Mouse (Mus musculus) limb, embryonic 12.5 days (tissue): ENCODE data around the gene Ddx11. TPM values are rescaled to one million over a fixed set of nuclear protein-coding genes. Genes with fewer than 3 reads are reported as not detected.
"Not testable (repeated sequence)": the region's sequence is repeated elsewhere in the genome, so short reads cannot be mapped to it uniquely, and the experiment has no call there.

Experiments used
- ATAC-seq: fragments of 200-750 bp; cut with Nextera tagmentation; 2 replicates; pipeline ENCODE4 v1.8.0; 2017; ENCODE audit warnings: low read depth, moderate TSS enrichment; ENCODE audit not compliant: insufficient number of reproducible peaks, insufficient read depth, low FRiP score, low TSS enrichment
- H3K27ac ChIP-seq: fragments of 300-500 bp; sonication (generic); 2 replicates; pipeline ENCODE4 v1.5.1; 2016; ENCODE audit warnings: mild to moderate bottlenecking, moderate library complexity
- H3K27me3 ChIP-seq: fragments of 300-500 bp; sonication (generic); 2 replicates; pipeline ENCODE4 v1.6.1; 2016; ENCODE audit warnings: mild to moderate bottlenecking, moderate library complexity
- H3K36me3 ChIP-seq: fragments of 300-500 bp; sonication (generic); 2 replicates; pipeline ENCODE4 v1.6.1; 2016; ENCODE audit warnings: mild to moderate bottlenecking, moderate library complexity
- H3K4me1 ChIP-seq: fragments of 300-500 bp; sonication (generic); replicated peaks from 2 replicates; pipeline ENCODE4 v1.6.1; 2016
- H3K4me2 ChIP-seq: fragments of 300-500 bp; sonication (generic); 2 replicates; pipeline ENCODE4 v1.6.1; 2016; ENCODE audit warnings: mild to moderate bottlenecking, moderate library complexity
- H3K4me3 ChIP-seq: fragments of 300-500 bp; sonication (generic); replicated peaks from 2 replicates; pipeline ENCODE4 v1.5.1; 2016; ENCODE audit warnings: mild to moderate bottlenecking
- H3K9ac ChIP-seq: fragments of 300-500 bp; sonication (generic); replicated peaks from 2 replicates; pipeline ENCODE4 v1.6.1; 2016; ENCODE audit warnings: mild to moderate bottlenecking, moderate library complexity
- H3K9me3 ChIP-seq: fragments of 300-500 bp; sonication (generic); 2 replicates; pipeline ENCODE4 v1.6.1; 2016; ENCODE audit warnings: mild to moderate bottlenecking, moderate library complexity
- WGBS: fragments of 180-500 bp; shearing (Covaris S2); methylation state at CpG from one replicate; pipeline ENCODE4 v1.1.7; 2016; 5-methylcytosine and 5-hydroxymethylcytosine counted together
- polyA plus RNA-seq: library from polyadenylated mRNA; unstranded; fragments of >200 nt; fragmentation: Nextera tagmentation; extraction: Ambion mirVana; gene quantifications from 2 replicates; pipeline ENCODE4 v1.2.1, GENCODE M21; 2016

Ddx11 gene
- polyA plus RNA-seq, 1 experiment from 2014 or later: 45.0 TPM

DNA sequence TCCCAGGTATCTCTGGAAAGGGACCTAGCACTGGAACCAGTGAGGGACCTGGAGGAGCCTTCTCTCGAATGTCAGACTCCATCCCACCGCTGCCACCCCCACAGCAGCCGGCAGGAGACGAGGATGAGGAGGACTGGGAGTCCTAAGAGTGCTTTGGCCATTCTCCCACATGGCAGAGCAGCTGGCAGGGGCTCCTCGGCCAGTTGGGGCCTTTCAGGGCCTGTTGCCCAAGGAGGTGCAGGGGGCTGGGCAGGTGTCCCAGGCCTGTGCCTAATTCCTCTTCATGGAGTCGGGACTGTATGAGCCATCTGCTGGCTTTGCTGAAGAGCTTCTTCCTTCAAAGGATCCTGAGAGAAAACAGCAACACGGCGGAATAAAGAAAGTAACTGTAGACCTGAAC is 4.3 kb upstream of the Ddx11 start:
- WGBS: 87% methylated on average over 8 of the region's 8 CpGs
- peaks cover 65% of the 10 kb centered on the region for H3K36me3 ChIP-seq

DNA sequence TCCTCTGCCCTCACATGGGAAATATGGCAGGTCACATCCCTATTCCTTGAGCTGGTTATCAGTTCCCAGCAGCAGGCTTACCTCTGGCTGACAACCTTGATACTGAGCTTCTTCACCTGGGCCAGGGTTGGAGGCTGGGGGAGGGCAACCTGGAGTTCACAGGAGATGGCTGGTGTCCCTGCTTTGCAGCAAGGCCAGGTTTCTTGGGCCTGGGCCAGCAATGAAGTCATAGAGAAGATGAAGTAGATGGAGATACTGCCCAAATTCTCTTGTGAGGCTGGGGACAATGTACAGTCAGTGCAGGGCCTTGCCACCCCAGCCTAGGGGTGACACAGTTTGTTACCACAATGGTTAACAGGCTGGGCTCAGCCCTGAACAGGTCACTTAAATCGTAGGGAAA is 2.6 kb upstream of the Ddx11 start:
- no peaks in the 10 kb centered on the region for H3K27me3 ChIP-seq
- H3K9ac ChIP-seq: no peak overlapping the region
- H3K4me3 ChIP-seq: no peak overlapping the region
- H3K4me2 ChIP-seq: no peak overlapping the region
- H3K9me3 ChIP-seq: no peaks in the 10 kb centered on the region
- H3K36me3 ChIP-seq: peaks cover 48% of the 10 kb centered on the region
- ATAC-seq: no peak
- no peak overlapping the region for H3K27ac ChIP-seq
- 81% methylated on average over 1 of the region's 1 CpGs for WGBS
- H3K4me1 ChIP-seq: peaks cover 7% of the 10 kb centered on the region; the same call in 1 of the 2 replicates

More for the DNA sequence above, 4.3 kb upstream of the Ddx11 start:
- no peak overlapping the region for H3K27ac ChIP-seq
- H3K4me3 ChIP-seq: no peak overlapping the region
- H3K27me3 ChIP-seq: no peaks in the 10 kb centered on the region
- H3K4me1 ChIP-seq: no peaks in the 10 kb centered on the region
- no peaks in the 10 kb centered on the region for H3K9me3 ChIP-seq
- ATAC-seq: no peak
- H3K9ac ChIP-seq: no peak overlapping the region
- H3K4me2 ChIP-seq: no peak overlapping the region

DNA sequence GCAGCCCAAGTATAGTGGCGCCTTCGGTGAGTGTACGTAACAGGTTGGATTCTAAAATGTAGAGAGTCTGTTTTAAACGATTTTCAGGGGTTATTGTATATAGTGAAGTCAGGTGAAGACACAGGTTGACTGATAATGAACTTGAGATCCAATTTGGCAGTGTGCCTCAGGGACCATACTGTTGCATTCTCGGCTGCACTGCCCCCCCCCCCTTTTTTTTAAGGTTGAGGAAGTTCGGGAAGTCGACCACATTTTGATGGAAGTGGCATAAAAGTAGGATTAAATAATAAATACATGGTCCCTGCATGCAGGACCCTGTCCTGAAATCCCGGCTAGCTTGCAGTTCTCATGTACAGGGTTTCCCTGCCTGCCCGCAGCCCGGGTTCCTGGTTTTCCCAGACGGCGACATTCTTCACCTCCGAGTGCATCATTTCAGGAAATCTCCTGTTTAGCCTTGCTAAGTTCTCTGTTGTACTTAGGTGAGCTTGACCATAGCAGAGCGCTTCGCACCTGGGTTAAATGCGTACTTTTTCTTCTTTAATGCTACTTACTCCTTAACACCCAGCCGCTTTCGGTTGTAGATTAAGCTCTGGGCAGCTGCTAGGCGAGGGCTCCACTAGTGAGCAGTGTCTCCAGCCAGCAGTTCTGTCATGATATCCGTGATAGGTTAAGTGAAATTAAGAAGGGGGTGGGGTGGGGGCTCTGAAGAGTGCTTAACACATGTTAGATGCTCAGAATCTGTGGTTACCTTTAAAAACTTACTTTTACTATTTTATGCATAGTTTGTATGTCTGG is 693 bp downstream of the Ddx11 start:
- H3K9me3 ChIP-seq: no peaks in the 10 kb centered on the region
- 1% methylated on average over 20 of the region's 20 CpGs for WGBS
- peak overlapping the region; percentile 90 for H3K27ac ChIP-seq
- H3K27me3 ChIP-seq: no peaks in the 10 kb centered on the region
- H3K4me2 ChIP-seq: peak overlapping the region; percentile 77
- peak overlapping the region; percentile 67 for H3K4me3 ChIP-seq
- H3K9ac ChIP-seq: peak overlapping the region; percentile 71
- peaks cover 7% of the 10 kb centered on the region; the same call in 1 of the 2 replicates for H3K4me1 ChIP-seq
- ATAC-seq: no peak; the same call in 1 of the 2 replicates
- H3K36me3 ChIP-seq: peaks cover 43% of the 10 kb centered on the region

DNA sequence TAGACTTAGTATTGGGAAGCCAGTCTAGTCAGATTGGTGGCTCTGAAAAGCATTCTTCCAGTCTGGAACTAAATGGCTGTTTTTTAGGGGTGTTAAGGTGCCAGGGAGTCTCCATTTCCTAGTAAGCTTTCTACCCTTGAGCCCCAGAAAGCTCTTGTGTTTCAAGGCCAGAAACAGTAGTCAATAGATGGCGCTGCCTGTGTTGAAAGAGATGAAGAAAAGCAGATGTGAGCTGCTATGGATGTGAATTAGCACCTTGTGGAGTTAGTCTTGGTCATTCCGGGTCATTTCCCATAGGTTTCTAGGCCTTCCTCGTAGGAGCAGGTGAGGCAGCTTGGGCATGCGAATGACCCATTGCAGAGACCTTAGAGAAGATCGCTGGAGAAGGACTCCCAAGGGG is 1.9 kb downstream of the Ddx11 start:
- 59% methylated on average over 5 of the region's 5 CpGs for WGBS
- H3K9ac ChIP-seq: no peak overlapping the region

DNA sequence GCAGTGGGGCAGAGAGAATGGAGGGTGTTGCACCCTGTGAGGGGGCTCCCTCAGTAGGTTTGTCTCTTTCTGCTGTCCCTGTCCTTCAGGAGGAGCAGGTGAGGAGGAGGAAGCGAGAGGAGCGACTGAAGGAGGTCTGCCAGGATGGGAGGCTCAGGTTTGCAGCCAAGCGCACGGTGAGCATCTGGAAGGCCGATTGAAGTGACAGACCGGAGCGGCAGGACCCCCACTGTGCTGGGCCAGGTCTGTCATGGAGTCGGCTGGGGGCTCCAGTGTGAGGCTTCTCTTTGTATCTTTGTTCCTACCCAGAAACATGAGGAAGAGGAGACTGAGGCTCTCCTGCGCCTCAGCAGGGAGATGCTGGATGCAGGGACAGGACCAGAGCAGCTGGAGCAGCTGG is 7.1 kb downstream of the Ddx11 start:
- Histone ChIP-seq H3K4me3 (no peak overlapping the region), H3K27ac (no peak overlapping the region), H3K9ac (no peak overlapping the region), H3K4me2 (no peak overlapping the region), H3K27me3 (no peaks in the 10 kb centered on the region), H3K9me3 (no peaks in the 10 kb centered on the region), H3K36me3 (peaks cover 88% of the 10 kb centered on the region), H3K4me1 (peaks cover 2% of the 10 kb centered on the region; the same call in 1 of the 2 replicates)
- ATAC-seq: no peak
- WGBS: 86% methylated on average over 9 of the region's 9 CpGs

More for the DNA sequence above, 1.9 kb downstream of the Ddx11 start:
- H3K4me1 ChIP-seq: peaks cover 7% of the 10 kb centered on the region; the same call in 1 of the 2 replicates
- peak overlapping the region; percentile 77; the same call in 1 of the 2 replicates for H3K4me2 ChIP-seq
- ATAC-seq: no peak
- no peaks in the 10 kb centered on the region for H3K27me3 ChIP-seq
- H3K4me3 ChIP-seq: no peak overlapping the region
- H3K9me3 ChIP-seq: no peaks in the 10 kb centered on the region
- no peak overlapping the region for H3K27ac ChIP-seq
- H3K36me3 ChIP-seq: peaks cover 41% of the 10 kb centered on the region

DNA sequence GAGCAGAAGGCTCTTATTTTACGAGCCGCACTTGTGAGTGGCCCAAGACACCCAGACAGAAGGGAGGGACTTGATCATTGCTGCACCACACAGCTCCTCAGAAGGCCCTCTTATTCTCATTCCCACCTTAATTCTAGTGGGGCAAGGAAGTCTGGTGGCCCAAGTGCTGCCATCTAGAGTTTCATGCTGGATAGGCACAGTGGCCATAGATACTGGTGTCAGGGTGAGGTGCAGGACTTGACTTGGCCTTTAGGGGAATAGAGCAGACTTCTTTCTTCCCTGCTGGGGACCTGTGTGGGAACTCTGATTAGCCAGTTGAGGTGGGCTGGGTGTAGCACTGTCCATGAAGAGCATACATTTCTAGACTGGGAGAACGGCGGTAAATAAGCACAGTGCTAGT is 7.9 kb downstream of the Ddx11 start:
- Histone ChIP-seq H3K4me1 (no peaks in the 10 kb centered on the region), H3K4me2 (no peak overlapping the region), H3K36me3 (peaks cover 94% of the 10 kb centered on the region), H3K27ac (no peak overlapping the region), H3K4me3 (no peak overlapping the region), H3K9me3 (no peaks in the 10 kb centered on the region), H3K9ac (no peak overlapping the region), H3K27me3 (no peaks in the 10 kb centered on the region)
- 94% methylated on average over 4 of the region's 4 CpGs for WGBS
- ATAC-seq: no peak

DNA sequence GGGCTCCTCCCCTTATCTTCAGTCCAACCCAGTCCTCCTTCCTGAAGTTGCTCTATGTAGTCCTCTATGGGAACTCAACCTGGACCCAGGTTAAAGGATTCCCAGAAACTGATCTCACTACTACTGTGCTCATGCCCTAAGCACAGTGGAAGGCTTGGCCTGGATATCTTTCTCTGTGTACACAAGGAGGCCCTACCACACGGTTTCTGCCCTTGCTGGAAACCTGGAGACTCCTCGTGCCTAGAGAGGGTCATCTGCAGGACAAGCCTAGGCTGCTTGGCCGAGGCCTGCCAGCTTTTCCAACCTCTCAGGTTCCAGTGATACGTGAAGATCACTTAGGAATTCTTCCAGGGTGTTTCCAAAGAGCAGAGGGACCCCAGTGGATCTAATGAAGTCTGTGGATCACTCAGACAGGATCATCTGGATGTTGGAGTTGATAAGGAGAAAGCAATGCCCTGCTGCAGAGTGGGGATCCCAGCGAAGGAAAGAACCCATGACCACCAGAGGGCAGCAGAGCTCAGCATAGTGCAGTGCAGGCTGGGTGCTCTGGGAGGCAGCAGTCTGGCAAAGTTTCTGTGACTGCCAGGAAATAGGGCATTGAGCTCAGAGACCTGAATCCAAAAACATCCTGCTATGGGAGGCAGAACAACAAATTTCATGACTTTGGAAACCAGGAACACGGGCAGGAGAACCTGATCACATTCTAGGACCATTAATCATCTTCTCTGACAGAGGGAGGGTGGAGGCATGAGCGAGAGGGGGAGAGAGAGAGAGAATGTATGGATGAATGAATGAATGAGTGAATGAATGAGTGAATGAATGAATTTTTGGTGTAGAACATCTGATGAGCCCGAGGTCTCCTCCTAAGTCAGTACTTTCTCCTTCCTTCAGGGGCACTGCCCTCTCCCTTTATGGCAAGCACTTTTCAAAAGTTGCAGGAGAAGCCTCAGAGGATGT is 29.7 kb downstream of the Ddx11 start:
- not testable (repeated sequence) for H3K27ac ChIP-seq, H3K4me1 ChIP-seq, H3K9me3 ChIP-seq, H3K4me2 ChIP-seq, H3K27me3 ChIP-seq, H3K4me3 ChIP-seq, H3K9ac ChIP-seq
- peak; percentile 57 for ATAC-seq
- 84% methylated on average over 6 of the region's 8 CpGs for WGBS
- H3K36me3 ChIP-seq: peaks cover 44% of the 10 kb centered on the region

DNA sequence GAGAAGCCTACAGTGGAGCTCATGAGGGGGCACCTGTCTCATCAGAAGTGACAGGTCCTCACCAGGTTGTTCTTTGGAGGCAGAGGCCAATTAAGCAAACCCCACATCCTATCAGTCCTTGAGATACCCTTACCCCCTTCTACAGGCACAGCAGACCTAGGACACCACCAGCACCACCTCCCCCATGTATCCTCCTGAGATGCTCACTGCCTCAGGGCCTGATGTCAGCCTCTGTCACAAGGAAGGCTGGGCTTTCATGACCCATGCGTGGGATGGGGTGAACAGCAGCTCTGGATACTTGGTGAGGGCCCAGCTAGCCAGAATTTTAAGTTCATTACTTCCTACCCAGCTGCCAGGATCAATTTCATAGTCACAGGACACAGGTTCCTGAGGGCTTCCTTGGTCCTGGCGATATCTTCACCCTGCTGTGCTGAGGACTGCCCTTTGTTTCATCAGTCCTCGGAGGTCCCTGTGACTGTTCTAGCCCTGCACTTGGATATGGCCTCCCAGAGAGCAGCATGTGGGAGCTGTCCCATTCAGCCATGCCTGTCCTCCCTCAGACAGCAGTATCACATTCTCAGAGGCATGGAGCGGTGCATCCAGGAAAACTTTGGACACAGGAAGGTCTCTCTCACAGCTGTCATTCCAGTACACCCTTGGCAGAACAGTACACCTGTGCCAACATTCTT is 30.6 kb downstream of the Ddx11 start:
- not testable (repeated sequence) for H3K4me2 ChIP-seq, H3K27ac ChIP-seq, ATAC-seq, H3K27me3 ChIP-seq, H3K4me1 ChIP-seq, H3K9me3 ChIP-seq, H3K4me3 ChIP-seq, H3K9ac ChIP-seq
- peaks cover 35% of the 10 kb centered on the region for H3K36me3 ChIP-seq
- 93% methylated on average over 4 of the region's 4 CpGs for WGBS

DNA sequence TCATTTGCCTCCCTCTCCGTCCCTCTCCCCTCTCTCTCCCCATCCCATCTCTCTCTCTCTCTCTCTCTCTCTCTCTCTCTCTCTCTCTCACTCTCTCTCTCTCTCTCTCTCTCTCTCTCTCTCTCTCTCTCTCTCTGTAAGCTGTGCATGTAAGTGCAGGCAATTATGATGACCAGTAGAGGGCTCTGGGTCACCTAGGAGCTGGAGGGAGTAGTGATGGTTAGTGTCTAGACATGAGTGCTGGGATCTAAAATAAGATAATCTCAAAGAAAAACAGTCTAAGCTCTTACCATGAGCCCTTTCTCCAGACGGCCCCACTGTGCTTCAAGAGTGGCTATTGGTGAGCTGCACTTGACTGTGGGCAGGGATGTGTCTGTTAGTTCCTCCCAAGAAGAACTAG is 31.6 kb downstream of the Ddx11 start:
- WGBS: 86% methylated on average over 2 of the region's 2 CpGs

DNA sequence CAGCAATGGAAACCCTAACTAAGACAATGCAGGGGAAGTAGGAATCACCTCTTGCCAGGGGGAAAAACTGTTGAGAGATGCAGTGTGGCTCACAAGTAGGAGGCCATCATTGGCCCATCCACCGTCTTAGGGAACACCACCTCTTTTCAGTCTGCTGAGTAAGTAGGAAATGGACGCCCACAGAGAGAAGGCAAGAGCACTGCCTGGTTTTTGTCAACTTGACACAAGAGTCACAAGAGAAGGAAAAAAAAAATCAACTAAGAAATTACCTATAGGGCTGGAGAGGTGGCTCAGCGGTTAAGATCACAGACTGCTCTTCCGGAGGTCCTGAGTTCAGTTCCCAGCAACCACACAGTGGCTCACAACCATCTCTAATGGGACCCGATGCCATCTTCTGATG is 35.0 kb downstream of the Ddx11 start:
- H3K9me3 ChIP-seq: peaks cover 24% of the 10 kb centered on the region
- no peak overlapping the region for H3K9ac ChIP-seq
- ATAC-seq: no peak
- no peaks in the 10 kb centered on the region for H3K36me3 ChIP-seq
- no peak overlapping the region for H3K4me3 ChIP-seq
- no peak overlapping the region for H3K27ac ChIP-seq
- no peak overlapping the region for H3K4me2 ChIP-seq
- no peaks in the 10 kb centered on the region for H3K4me1 ChIP-seq
- WGBS: 90% methylated on average over 5 of the region's 5 CpGs
- no peaks in the 10 kb centered on the region for H3K27me3 ChIP-seq

More for the DNA sequence above, 31.6 kb downstream of the Ddx11 start:
- Histone ChIP-seq H3K27ac (no peak overlapping the region), H3K27me3 (no peaks in the 10 kb centered on the region), H3K4me2 (no peak overlapping the region), H3K4me1 (no peaks in the 10 kb centered on the region), H3K36me3 (peaks cover 25% of the 10 kb centered on the region), H3K9me3 (no peaks in the 10 kb centered on the region), H3K4me3 (no peak overlapping the region), H3K9ac (no peak overlapping the region)
- ATAC-seq: no peak

DNA sequence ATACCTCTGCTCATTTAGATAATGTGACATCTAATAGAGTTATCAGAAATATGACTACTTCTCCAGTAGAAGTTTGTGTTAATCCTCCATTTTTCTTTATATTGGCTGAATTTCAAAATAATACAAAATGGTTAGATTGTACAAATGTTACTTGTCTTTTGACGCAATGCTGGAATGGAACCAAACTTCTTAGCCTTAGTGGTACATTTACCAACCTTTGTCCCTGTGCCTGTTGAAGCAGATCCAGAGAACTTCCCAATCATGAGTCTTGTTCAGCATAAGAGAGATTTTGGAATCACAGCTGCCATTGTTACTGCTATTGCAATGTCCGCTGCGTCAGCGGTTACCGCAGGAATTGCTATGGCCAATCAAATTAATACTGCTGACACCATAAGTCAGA is 43.8 kb downstream of the Ddx11 start:
- peaks cover 23% of the 10 kb centered on the region; the same call in 1 of the 2 replicates for H3K9me3 ChIP-seq
- H3K4me3 ChIP-seq, H3K4me2 ChIP-seq, H3K36me3 ChIP-seq, ATAC-seq, H3K9ac ChIP-seq, H3K27ac ChIP-seq, H3K4me1 ChIP-seq, H3K27me3 ChIP-seq: not testable (repeated sequence)
- 95% methylated on average over 5 of the region's 5 CpGs for WGBS
